Mouse (Mus musculus) left cerebral cortex, adult 2 months (tissue): ENCODE results near the gene B9d2. TPM values are rescaled to one million over a fixed set of nuclear protein-coding genes. Genes with fewer than 3 reads are reported as not detected.

Experiments
- DNase-seq, 2 experiments: peaks; one replicate each; pipeline ENCODE4 v3.0.0; 2021 to 2022; ENCODE audit warnings: low spot score in 2 of 2, mixed read lengths in 1 of 2; ENCODE audit errors: extremely low spot score in 1 of 2
- H3K27ac ChIP-seq: fragments of 200-600 bp; 2 replicates; pipeline ENCODE4 v1.8.1; 2022
- H3K4me3 ChIP-seq: fragments of 200-600 bp; 2 replicates; pipeline ENCODE4 v1.8.1; 2022
- CTCF ChIP-seq: fragments of 200-600 bp; IDR thresholded peaks from 2 replicates; pipeline ENCODE4 v1.8.1; 2022; ENCODE audit warnings: antibody characterized with exemption, mild to moderate bottlenecking, moderate library complexity
- intact Hi-C: fragments of 180-260 bp; cut with DNase I; formaldehyde crosslinking; loops from one replicate; pipeline ENCODE4 v1.15.1; 2025
- total RNA-seq, 2 experiments: library from RNA; stranded (reverse); gene quantifications; 2 replicates each; pipeline ENCODE4 v1.2.3; 2021

The B9d2 gene
- total RNA-seq, 2 experiments from 2014 or later, result 21.3 to 25.9 TPM

DNA sequence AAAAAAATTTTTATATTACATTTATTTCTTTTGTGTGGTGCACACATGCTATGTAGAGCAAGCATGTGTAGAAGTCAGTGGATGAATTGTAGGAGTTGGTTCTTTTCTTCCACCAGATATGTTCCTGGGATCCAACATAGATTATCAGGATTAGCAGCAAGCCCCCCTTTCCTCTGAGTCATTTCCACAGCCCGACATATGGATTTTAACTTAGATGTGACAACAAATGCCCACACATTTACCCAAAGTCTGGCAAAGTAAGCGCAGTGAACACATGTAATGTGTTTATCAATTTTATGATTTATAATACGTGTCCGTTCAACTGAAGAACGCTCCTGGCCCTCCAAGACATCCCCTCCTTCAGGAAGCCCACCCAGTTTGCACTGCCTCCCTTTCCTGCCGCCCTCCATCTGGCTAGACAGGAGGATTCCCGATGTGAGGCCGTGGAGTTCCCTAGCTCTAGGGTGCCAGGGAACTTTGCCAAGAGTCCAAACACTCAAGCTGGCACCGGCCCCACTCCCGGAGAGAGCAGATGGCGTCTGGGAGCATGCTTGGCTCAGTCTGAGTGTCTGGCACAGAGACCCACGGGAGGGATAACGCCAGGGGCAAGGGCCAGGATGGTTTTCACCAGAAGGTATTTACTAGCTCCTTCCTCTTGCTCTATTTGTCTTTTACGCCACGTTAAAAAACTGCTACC, 4.3 kb upstream of the B9d2 start:
- Histone ChIP-seq H3K27ac (no peak overlapping the region), H3K4me3 (no peak overlapping the region)
- DNase-seq, result peak; percentile 87 to 89
- TF ChIP-seq CTCF, result no peak
- intact Hi-C loops, result loop anchor here (1.0 to 2.0 kb wide), 2 partner anchors 17 to 35 kb away; partner anchors contain the start of gene Exosc5

DNA sequence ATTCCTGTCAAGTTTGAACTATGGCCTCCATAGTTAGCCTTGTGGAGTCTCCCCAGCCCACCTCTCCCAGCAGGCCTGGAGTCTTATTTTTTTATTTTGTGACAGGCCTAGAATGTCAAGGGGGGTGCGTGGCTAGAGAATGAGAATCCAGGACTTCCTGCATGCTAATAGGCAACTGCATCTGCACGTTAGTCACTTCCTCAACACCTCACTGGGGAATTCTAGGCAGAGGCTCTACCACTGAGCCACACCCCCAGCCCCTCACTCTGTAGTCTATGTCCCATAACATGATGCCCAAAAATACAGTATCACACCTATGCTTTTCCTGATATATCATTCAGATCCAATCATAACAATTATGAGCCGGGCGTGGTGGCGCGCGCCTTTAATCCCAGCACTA, 3.6 kb upstream of the B9d2 start:
- Histone ChIP-seq H3K27ac (no peak overlapping the region), H3K4me3 (no peak overlapping the region)
- intact Hi-C loops, result loop anchor here (2.0 kb wide), 1 partner anchor 34 kb away; no protein-coding TSS in a partner anchor
- no peak for TF ChIP-seq CTCF
- DNase-seq, result no peak

DNA sequence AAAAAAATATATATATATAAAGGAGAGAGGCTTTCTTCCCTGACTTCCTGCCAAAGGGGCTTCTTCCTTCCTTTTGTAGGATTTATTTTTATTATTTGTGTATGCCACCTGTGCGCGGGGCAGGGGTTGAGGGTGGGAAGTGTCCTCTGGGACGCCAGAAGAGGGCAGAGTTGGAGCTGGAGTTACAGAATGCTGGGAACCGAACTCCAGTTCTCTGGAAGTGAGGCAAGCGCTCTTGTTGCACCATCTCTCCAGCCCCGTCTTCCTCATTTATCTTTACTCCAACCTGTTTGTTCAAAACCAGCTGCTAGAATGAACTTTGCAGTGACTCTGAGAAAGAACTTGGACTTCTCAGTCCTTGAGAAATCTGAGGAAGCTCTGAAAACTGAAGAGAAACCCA, 609 bp upstream of the B9d2 start:
- peak; percentile 14 for TF ChIP-seq CTCF
- DNase-seq, result no peak
- intact Hi-C loops, result no loop called here
- Histone ChIP-seq H3K4me3 (peak overlapping the region; percentile 62), H3K27ac (peak overlapping the region; percentile 99; the same call in 1 of the 2 replicates)

DNA sequence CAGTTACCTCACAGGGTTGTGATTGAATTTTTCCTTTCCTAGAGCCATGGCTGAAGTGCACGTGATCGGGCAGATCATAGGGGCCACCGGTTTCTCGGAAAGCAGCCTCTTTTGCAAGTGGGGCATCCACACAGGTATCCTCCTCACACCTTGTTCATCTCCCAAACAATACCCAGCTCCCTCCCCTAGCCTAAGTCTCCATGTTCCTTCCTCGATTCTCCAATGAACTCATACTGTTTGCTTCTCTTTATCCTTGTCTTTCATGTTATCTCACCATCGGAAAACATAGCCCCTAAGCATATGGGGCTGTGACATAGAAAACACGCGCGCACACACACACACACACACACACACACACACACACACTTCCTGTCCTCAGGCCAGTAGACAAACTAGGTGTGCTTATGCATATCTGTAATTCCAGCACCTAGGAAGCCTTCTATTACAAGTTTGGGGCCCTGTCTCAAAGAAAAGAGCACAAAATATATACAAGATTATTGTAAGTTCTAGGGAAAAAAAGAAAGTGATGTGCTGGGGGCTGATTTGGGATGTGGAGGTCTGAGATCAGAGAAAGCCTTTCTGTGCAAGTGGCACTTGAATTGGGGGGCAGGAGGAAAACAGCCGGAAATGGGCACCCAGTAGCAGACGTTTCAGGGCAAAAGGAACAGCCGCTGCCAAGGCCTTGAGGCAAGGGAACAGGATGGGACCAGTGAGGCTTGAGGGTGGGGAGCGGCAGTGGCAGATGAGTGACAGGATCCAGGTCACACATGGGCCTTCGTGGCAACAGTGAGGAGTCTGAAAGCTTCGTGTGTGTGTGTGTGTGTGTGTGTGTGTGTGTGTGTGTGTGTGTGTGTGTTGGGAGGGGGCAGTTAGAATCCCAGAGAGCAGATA, 1.0 kb downstream of the B9d2 start:
- no peak for DNase-seq
- Histone ChIP-seq H3K27ac (peak overlapping the region; percentile 99; the same call in 1 of the 2 replicates), H3K4me3 (peak overlapping the region; percentile 62)
- intact Hi-C loops, result no loop called here
- no peak for TF ChIP-seq CTCF

DNA sequence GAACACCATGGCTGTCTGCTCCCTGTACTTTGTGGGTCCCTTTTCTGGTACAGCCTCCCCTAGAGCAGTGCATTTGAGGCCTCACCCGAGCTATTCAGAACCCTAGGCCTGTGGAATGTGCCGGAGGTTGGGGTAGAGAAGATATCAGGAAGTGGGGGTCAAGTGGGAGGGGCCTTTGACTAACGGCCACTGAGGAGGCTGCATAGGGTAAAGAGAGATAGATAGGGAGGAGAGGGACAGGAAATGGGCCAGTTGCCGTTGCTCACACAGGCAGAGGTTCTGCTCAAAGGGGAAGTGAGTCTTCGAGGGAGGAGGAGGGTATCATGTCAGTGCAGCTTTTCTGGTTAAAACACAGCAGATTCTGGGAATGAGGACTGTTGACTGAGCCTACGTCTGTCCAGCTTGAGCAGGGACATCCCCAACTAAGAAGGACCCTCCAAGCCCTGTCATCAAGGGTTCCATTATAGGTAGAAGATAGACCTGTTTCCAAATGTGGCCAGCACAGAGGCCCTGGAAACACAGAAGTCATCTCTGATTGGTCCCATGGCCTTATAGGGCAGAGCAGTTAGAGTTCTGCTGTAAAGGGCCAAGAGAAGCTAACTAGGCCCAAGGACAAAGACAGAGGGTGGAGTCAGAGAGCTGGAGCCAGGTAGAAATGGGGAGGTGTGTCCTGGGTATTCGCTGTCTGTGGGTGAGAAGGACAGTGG, 3.0 kb downstream of the B9d2 start:
- no peak for TF ChIP-seq CTCF
- H3K27ac ChIP-seq, result no peak overlapping the region
- intact Hi-C loops, result no loop called here
- H3K4me3 ChIP-seq, result no peak overlapping the region
- no peak for DNase-seq

DNA sequence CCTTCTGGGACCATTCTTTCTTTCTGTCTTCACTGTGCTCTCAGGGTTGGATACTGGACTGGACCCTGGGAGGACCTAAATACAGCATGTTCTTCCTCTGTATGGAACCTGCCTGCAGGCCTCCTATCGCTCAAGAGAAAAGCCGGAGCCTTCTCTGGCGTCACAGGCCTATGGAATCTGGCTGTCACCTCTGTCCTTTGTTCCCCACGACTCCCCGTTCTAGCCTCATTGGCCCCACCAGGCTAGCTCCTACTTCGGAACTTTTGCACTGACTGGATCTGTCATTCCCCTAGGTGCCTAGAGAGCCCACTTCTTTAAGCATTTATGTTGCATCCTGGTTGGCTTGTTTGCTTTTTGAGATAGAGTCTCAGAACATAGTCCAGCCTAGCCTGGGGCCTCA, 4.1 kb downstream of the B9d2 start:
- Histone ChIP-seq H3K27ac (no peak overlapping the region), H3K4me3 (no peak overlapping the region)
- no peak for DNase-seq
- intact Hi-C loops, result no loop called here
- TF ChIP-seq CTCF, result no peak

DNA sequence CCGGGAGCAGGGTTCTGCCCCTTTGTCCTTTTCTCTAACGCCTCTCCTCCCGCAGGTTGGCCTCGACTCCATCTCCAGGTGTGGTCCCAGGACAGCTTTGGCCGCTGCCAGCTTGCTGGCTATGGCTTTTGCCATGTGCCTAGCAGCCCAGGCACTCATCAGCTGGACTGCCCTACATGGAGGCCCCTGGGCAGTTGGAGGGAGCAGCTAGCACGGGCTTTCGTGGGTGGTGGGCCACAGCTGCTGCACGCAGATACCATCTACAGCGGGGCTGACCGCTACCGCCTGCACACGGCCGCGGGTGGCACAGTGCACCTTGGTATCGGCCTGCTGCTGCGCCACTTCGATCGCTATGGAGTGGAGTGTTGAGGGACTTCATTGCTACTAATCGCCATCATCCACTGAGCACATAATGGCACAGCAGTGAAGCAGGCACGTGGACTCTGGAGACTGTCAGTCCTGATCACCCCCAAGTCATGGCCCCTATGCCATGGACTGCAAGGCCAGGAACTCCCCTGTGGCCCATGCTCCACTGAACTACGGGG, 5.4 kb downstream of the B9d2 start:
- TF ChIP-seq CTCF, result no peak
- intact Hi-C loops, result no loop called here
- H3K4me3 ChIP-seq, result no peak overlapping the region
- H3K27ac ChIP-seq, result no peak overlapping the region
- DNase-seq, result no peak

DNA sequence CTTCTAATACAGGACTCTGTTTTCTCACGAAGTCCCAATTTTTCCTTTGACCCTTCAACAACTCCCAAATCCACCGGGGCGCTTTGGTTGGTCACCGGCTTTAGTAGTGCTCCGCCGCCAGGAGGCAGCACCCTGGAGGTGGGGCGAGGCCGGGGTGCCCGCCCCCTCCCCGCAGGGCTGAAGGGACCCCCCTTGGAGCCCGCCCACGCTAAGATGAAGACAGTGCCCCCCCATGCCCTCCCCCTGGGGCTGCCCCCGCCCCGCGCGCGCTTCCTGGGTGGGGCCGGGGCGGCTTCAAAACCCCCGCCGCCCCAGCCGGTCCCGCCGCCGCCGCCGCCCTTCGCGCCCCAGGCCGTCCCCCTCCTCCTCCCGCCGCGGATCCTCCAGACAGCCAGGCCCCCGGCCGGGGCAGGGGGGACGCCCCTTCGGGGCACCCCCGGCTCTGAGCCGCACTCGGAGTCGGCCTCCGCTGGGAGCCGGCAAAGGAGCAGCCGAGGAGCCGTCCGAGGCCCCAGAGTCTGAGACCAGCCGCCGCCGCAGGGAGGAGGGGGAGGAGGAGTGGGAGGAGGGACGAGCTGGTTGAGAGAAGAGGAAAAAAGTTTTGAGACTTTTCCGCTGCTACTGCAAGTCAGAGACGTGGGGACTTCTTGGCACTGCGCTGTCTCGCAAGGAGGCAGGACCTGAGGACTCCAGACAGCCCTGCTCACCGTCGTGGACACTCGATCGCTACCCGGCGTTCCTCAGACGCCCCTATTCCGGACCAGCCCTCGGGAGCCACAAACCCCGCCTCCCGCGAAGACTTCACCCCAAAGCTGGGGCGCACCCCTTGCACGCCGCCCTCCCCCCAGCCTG, 6.3 kb downstream of the B9d2 start, which contains the start of gene Tgfb1:
Gene Tgfb1 (plus strand): TSS at position 323 of the 852 bp plus-strand sequence.
- intact Hi-C loops, result loop anchor here (1.0 kb wide), 1 partner anchor 32 kb away; the partner anchor contains the start of gene Ccdc97
- DNase-seq, result peak in 1 of 2 experiments; percentile 53
- peak; percentile 69 for TF ChIP-seq CTCF
- Histone ChIP-seq H3K4me3 (peak within 1 kb of the TSS; percentile 49), H3K27ac (peak within 1 kb of the TSS; percentile 70)

DNA sequence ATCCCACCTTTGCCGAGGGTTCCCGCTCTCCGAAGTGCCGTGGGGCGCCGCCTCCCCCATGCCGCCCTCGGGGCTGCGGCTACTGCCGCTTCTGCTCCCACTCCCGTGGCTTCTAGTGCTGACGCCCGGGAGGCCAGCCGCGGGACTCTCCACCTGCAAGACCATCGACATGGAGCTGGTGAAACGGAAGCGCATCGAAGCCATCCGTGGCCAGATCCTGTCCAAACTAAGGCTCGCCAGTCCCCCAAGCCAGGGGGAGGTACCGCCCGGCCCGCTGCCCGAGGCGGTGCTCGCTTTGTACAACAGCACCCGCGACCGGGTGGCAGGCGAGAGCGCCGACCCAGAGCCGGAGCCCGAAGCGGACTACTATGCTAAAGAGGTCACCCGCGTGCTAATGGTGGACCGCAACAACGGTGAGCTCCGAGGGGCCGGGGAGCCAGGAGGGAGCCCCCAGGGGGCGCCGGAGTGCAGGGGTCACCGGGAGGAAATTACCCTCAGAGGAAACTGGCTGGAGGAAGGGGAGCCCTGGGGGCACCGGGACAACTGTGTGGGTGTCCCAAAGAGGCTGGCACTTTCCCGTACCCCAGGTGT, 7.3 kb downstream of the B9d2 start:
- Histone ChIP-seq H3K4me3 (peak overlapping the region; percentile 49), H3K27ac (no peak overlapping the region)
- peak; percentile 26 for TF ChIP-seq CTCF
- DNase-seq, result no peak
- intact Hi-C loops, result loop anchor here (1.0 kb wide), 1 partner anchor 31 kb away; the partner anchor contains the start of gene Ccdc97

DNA sequence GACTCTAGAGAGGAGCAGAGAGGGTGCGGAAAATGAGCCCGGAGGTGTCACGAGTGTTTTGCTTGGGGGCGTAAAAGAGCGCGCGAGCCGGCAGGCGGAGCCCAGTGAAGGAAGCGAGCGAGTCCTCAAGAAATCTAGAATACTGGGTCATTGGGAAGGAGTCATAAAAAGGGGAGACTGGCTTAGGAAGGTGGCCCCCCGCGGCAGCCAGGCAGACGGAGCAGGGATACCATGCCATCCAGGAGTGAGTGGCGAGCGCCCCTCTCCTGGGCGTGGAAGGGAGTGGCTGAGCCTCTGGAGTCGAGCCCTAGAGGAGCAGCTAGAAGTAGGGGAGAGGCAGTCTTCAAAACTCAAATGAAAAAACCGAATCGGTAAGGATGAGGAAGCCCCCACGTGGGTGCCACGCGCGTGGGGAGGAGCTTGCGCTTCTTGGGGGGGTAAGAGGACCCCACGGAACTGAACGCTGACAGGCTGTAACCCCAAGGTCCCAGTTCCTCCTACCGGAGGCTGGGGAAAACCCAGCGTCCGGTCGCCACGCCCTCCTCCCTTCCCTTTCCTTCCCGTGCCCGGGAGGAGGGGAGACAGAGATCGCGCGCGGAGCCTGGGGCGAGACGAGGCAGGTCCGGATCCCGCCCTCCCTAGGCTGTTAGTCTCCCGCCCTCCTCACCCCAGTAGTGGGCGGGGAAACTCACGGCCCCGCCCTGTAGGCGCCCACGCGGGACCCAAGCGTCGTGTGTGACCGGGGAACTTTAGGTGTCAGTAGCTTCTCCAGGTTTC, 8.4 kb downstream of the B9d2 start:
- no peak for TF ChIP-seq CTCF
- intact Hi-C loops, result no loop called here

More for the DNA sequence above, 8.4 kb downstream of the B9d2 start:
- Histone ChIP-seq H3K27ac (peak overlapping the region; percentile 29), H3K4me3 (peak overlapping the region; percentile 49)
- peak in 1 of 2 experiments; percentile 32 for DNase-seq
